Mouse (Mus musculus) splenic B cell, adult 2 months (primary cell): Measurements from ENCODE around the gene Tmem40.
A peak's percentile ranks its signal among the peaks of the same experiment; 100 is the strongest.

Experiments used
- DNase-seq: peaks from one replicate; pipeline ENCODE4 v3.0.0-alpha.2; 2011; ENCODE audit warnings: low read depth, low spot score
- H3K27me3 ChIP-seq: 2 replicates; pipeline ENCODE4 v1.6.1; 2012; ENCODE audit warnings: mild to moderate bottlenecking, low read length, moderate library complexity, mixed read lengths; ENCODE audit not compliant: control insufficient read depth, poor library complexity, insufficient read depth, severe bottlenecking
- H3K36me3 ChIP-seq: 2 replicates; pipeline ENCODE4 v1.6.1; 2012; ENCODE audit warnings: mild to moderate bottlenecking, low read length, moderate library complexity, mixed read lengths; ENCODE audit not compliant: control insufficient read depth, poor library complexity, insufficient read depth, severe bottlenecking

Tmem40 gene

DNA sequence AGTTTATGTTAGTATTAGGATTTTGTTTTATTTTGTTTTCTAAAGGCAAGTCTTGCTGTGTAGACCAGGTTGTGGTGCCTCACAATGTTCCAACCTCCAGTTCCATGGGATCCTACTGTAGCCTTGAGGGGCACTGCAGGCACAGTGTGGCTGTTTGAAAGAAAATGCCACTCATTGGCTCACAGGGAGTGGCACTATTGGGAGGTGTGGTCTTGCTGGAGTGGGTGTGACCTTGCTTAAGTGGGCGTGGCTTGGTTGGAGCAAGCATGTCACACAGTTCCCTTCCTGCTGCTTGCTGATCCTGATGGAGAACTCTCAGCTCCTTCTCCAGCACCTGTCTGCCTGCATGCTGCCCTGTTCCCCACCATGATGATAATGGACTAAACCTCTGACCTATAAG is 18.6 kb downstream of the Tmem40 start:
- DNase-seq: no peak
- Histone ChIP-seq H3K27me3 (no peaks in the 10 kb centered on the region), H3K36me3 (no peaks in the 10 kb centered on the region)

DNA sequence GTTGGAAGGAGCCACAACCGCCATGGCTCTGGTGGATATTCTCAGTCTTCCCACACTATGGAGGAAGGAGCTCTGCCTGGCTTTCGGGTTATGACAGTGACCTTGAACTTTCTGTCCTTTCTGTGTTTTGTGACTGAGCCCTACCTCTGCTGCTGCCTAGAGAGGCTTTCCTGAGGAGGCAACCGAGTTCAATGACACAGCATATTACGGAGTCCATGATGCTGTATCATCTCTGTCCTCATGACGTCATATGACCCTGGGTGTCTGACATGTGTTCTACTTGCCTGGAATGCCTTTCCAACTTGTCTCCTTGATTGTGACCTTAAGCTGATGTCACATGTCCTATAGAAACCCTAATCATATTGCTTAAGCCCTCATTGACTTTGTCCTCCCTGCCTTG is 23.2 kb downstream of the Tmem40 start:
- no peaks in the 10 kb centered on the region for H3K36me3 ChIP-seq
- no peaks in the 10 kb centered on the region for H3K27me3 ChIP-seq
- DNase-seq: no peak

DNA sequence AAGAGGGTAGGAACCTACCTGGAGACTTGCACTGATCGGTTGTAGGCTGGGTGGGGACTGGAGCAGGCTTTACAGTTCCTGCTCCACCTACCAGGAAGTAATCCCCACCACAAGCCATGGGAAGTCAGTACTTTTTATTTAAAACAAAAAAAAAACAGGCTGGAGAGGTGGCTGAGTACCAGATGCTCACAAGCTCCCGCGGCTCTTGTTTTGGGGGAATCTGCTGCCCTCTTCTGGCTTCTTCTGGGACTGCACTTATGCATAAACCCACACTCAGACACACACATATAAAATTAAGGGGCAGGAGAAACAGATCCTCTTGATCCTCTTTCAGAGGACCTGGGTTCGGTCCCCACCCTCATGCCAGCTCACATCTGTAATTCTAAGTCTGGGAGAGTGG is 27.3 kb downstream of the Tmem40 start:
- peak; percentile 55 for DNase-seq
- no peaks in the 10 kb centered on the region for H3K27me3 ChIP-seq
- no peaks in the 10 kb centered on the region for H3K36me3 ChIP-seq

DNA sequence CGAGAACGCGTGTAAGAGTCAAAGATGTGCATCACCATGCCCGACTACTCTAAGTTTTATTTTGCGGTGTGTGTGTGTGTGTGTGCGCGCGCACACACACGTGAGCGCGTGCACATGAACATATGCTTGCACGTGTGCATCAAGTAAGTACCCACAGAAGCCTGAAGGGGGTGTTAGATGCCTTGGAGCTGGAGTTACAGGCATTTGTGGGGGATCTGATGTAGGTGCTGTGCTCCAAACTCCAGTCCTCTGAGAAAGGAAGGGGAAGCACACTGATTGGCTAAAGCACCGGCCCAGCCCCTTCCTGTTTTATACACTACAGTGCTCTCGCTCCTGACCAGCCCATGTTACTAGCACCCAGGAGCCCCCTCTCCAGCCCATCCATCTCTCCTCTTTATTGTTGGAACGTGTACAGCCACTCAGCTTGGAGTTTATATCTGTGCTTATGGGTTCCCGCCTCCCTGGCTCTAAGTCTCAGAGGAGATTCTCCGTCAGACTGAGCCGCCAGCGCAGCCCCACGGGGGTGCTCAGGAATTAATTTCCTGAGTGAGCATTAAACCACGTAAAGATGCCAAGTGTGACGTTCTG is 29.8 kb downstream of the Tmem40 start:
- DNase-seq: no peak
- Histone ChIP-seq H3K27me3 (no peaks in the 10 kb centered on the region), H3K36me3 (no peaks in the 10 kb centered on the region)

DNA sequence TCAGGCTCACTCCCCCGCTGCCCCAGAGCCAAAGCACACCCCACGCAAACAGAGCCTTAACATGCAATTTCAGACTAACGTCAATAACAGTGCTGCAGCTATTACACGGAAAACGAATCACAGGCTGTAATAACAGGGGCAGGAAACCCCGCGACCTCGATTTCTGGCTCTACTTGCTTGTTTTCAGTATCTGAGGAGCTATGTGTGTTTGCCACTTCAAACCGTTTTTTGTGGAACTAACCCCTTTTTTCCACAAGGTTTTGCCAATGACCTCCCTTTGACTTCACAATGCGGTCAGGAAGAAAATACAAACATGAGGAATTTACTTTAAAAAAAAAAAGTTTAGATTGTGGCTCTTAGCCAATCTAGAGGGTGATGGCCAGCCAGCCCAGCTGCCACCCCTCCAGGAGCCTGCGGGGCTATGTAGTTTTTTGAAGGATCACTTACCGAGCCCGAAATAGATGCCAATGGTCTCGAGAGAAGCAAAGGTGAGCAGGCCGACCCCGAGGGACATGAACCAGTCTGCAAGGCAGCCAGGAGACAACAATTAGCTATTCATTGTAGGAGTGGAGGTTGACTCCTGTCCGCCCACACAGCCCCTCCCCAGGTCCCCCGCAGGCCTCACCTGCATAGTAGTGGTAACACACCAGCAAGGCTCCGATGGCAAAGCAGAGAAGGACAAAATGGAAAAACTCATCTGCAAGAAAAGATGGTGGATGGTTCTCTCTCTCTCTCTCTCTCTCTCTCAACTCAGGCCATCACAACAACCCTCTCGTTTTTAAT is 31.5 kb downstream of the Tmem40 start:
- Histone ChIP-seq H3K27me3 (no peaks in the 10 kb centered on the region), H3K36me3 (no peaks in the 10 kb centered on the region)
- no peak for DNase-seq

DNA sequence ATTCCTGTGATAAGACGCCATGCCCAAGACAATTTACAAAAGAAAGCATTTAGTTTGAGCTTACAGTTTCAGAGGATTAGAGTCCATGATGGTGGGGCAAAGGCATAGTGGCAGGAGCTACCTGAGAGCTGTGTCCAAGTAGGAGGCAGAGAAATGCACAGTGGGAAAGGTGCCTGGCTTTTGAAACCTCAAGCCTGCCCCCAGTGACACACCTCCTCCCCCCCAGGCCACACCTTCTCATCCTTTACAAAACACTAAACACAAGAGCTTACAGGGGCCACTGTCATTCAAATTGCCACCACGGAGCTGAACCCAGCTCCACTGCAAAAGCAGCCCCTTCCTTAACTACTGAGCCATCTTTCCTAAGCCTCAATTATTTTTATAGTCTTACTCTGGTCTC is 34.6 kb downstream of the Tmem40 start:
- no peaks in the 10 kb centered on the region for H3K27me3 ChIP-seq
- no peak for DNase-seq
- no peaks in the 10 kb centered on the region for H3K36me3 ChIP-seq

DNA sequence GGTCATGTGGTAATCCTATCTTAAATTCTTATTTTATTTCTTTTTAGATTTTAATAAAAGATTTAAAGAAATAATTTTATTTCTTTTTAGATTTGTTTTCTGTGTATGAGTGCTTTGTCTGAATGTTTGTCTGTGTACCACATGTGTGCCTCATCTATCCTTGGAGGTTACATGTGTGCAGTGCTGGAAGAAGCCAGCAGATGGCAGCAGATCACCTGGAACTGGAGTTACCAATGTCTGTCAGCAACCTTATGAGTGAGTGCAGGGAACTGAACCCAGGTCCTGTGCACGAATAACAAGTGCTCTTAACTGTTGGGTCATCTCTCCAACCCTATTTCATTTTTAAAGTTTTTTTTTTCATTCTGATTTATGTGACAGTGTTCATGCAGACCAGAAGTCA is 35.1 kb downstream of the Tmem40 start:
- no peaks in the 10 kb centered on the region for H3K36me3 ChIP-seq
- DNase-seq: peak; percentile 73
- no peaks in the 10 kb centered on the region for H3K27me3 ChIP-seq

DNA sequence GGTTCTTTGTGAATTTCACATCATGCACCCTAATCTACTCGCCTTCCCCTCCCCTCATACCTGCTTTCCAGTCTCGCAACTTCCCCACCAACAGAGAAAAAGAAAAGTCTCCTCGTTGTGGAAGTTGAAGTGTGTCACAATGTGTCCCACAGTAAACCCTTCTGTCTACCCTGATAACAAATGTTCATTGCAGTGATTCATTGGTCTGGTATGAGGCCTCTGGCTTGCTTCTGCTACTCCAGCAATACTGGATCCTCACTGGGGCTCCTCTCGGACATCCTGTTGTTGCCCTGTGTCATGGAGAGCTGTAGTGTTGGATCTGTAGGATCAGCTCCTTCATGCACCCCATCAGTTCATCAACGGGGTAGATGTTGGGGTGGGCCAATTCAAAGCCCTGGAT is 40.0 kb downstream of the Tmem40 start:
- DNase-seq: no peak
- Histone ChIP-seq H3K27me3 (no peaks in the 10 kb centered on the region), H3K36me3 (no peaks in the 10 kb centered on the region)

DNA sequence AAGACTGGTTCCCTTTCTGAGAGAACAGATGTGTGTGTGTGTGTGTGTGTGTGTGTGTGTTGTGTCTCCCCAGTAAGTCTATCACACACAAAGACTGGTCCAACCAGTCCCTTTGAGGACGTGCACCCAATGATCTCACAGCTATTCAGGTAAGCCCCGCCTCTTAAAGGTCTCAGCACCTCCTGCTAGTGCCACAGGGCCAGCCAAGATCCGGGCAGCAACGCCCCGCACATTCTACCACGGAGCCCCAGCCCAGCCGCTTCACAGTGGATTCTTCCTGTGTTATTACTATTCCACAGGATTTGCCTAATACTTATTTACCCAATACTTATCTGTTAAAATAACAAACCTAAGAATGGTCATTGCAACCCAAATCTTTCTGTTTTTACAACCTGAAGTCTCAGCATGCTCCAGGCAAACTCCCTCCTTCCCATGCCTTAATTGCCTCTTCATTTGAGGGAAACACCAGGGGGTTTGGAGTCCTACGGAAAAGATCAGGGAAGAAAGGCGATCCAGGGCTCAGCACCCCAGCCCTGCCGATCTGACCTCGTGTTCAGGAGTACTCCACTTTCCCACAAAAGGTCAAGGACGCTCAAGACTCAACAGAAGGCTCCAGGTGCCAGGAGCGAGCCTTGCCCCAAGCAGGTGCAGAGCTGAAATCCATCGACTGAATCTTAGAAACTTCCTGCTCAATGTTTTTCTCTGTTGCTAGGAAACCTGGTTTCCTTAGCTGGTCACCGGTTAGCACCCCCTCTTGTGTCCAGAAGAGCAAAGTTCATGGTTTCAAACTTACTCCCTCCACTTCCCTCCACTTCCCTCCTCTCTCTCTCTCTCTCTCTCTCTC is 44.3 kb downstream of the Tmem40 start:
- Histone ChIP-seq H3K27me3 (no peaks in the 10 kb centered on the region), H3K36me3 (no peaks in the 10 kb centered on the region)
- DNase-seq: peak; percentile 86

DNA sequence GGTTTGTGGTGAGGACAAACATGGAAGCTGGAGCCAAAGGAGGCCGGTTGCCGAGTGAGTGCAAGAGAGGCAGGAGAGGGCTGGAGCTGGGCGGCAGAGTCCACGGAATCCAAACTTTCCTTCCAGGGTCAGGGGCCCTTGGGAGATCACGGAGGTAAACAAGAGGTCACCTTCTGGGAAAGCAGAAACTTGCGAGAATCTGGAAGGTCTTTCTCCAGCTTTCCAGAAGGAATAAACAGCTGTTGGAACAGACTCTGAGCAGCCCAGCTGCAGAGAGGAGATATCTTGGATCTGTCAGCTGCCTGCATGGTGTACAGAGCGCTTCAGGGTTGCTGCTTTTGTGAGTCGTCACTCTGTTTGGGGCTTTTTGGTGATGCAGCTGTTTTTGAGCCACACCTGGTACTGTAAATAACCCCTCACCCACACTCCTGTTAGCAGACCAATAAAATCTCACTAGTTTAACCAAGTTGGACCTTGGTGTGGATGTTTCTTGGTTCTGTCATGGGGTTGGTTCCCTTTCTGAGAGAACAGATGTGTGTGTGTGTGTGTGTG is 45.0 kb downstream of the Tmem40 start:
- Histone ChIP-seq H3K36me3 (no peaks in the 10 kb centered on the region), H3K27me3 (no peaks in the 10 kb centered on the region; the same call in 1 of the 2 replicates)
- DNase-seq: peak; percentile 57

DNA sequence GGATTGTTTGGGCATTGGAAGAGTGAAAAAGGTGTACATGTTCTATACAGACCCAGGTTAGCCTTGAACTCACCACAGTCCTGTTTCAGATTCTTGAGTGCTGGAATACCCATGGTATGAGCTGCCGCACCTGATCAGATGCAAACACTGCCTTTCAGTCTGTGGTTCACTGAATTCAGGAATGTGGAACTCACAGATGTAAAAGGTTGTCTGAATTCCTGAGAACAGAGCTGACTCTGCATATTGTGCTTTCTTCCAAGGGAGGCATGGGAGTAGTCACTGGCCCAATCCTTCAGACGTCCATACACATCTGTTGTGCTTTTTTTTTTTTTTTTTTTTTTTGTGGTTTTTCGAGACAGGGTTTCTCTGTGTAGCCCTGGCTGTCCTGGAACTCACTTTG is 50.9 kb downstream of the Tmem40 start:
- DNase-seq: no peak
- no peaks in the 10 kb centered on the region for H3K36me3 ChIP-seq

DNA sequence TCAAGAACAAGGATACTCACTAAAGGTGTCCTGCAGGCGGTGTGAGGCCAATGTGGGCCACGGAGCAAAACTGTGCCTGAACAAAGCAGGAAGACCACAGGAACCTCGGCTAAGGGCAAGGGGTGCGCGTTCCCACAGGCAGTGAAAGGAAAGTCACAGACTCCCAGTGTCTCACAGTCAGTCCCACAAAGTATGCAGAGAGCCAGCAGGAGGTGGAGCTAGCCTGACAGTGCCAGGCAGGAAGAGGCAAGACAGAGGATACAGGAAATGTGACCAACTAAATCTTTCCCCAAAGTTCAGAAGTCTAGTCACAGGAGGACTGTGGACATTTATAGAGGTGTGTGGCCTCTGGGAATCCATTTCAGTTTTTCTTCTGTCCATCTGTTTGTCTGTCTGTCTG is 59.3 kb downstream of the Tmem40 start:
- Histone ChIP-seq H3K27me3 (no peaks in the 10 kb centered on the region), H3K36me3 (no peaks in the 10 kb centered on the region)
- DNase-seq: no peak

More for the DNA sequence above, 50.9 kb downstream of the Tmem40 start:
- no peaks in the 10 kb centered on the region; the same call in 1 of the 2 replicates for H3K27me3 ChIP-seq

DNA sequence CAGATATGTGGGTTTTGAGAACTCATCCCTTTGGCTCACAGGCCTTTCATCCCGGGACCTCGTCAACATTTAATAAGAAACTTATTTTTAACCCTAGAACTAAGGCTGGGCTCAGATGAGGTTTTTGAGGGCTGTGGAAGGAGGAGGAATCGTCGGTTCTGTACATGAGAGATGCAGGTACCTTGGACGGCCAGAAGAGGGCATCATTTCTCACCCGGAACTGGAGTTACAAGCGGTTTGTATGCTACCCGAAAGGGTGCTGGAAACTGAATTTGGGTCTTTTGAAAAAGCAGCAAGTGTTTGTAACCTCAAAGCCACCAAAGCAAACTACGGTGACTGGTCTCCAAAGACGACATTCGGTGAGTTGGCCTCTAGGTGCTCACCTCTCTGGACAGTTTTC is 60.9 kb downstream of the Tmem40 start:
- peak; percentile 39 for DNase-seq
- Histone ChIP-seq H3K27me3 (no peaks in the 10 kb centered on the region), H3K36me3 (no peaks in the 10 kb centered on the region)

DNA sequence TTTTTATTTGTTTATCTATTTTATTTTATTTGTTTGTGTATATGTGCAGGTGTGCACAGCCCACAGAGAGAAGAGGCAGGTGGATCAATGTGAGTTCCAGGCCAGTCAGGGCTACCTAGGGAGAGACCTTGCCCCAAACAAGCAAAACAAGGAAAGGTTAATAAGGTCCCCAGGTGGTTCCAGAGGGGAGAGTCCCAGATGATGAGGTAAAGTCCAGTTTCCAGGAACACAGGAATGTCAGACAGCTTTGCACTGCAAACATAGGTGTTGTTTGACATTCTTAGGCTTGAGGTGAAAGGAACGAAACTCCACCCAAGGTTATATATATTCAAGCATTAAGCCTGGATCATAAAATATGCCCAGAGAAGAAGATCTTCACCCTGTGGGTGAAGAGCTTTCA is 61.4 kb downstream of the Tmem40 start:
- H3K27me3 ChIP-seq: no peaks in the 10 kb centered on the region
- H3K36me3 ChIP-seq: no peaks in the 10 kb centered on the region
- no peak for DNase-seq

DNA sequence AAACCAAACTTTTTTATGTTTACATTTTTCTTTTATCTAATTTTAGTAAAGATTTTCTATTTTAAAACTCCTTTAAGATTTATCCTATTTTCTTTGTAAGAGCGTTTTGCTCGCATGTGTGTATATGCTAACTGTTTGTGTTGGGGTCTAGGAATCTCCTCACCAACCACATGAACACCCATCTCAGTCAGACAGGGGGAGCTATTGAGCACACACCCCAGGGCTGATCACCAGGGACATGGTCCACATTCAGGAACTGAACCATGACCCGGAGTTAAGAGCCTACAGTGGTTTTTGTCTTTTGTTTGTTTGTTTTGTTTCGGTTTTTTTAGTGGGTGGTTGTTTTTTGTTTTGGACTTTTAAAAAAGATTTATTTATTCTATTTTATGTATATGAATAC is 63.5 kb downstream of the Tmem40 start:
- Histone ChIP-seq H3K36me3 (no peaks in the 10 kb centered on the region), H3K27me3 (no peaks in the 10 kb centered on the region)
- peak; percentile 71 for DNase-seq
